Mouse (Mus musculus): ENCODE measurements at regions not wholly inside any gene's neighbourhood (a gene's known extent, or its start where the extent isn't known, plus 50 kb on each side); places are given as distances from the start of the nearest gene placed in this dataset.

DNA sequence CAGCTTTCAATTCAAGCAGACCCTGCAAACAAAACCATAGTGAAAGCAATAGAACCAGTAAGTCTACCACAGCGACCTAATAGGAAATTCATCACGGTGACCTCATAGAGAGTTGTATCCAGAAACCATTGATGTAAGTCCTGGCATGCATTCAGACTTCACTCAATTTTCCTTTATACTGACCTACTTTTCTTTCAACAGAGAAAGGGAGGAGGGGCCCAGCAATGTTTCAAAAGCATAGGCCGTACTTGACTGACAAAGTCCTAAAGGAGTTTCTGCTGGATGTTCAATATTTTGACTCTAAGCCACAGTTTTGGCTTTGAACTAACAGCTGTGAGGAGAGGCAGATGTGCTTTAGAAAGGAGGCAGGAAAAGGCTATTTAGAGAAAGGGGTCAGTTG, 88.4 kb downstream of the AI593442 start:
- no peak for DNase-seq (ENCODE audit: low spot score in 2 of 2)

DNA sequence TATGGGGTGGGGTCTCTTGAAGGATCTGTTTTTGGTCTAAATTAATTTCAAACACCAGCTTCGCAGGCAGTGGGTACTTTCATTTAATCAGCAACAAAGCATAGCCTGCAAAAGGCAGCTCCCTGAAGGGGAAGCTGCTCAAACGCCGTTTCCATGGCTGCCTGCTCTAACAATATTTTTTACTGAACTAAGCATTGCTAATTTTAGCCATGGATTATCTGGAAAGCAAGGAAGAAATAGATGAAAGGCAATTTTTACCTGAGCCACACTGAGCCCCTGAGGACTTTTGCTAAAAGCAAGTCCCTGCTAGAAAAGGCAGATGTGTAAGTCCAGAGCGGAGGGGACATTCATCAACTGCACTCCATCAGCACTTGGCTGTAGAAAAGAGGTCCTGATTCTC, 105.5 kb downstream of the AI593442 start:
- DNase-seq (ENCODE audit: low spot score in 2 of 2), result peak; percentile 31 to 34

DNA sequence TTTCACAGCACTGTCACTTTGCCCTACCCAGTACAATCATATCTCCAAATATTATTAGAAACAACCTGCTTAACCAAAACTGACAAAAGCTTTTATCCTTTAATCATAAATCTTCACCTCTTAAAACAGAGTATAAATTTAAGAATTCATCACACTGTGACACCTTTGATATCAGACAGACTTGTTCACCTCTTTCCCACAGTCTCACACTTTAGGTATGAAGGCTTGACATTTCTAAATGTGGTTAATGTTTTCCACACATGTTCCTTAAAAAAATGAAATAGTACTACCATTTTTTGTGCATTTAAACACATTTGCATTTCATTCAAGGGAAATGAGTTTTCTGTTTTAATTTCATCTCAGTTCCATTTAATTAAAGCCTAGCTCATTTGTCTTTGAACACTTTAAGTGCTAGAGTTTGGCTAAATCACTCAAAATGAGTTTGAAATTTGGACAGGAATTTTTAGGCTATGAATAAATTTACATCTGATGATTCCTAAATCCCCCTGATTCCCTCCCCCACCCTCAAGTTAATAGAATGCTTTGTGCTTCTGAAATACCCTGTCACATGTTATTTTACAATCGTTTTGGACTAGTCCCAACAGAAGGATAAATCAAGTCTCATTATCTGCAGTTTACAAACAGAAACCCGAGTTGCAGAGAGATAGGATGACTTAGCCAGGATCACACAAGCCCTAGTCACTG, 127.9 kb downstream of the AI593442 start:
- no peak for DNase-seq (ENCODE audit: low spot score in 2 of 2)

DNA sequence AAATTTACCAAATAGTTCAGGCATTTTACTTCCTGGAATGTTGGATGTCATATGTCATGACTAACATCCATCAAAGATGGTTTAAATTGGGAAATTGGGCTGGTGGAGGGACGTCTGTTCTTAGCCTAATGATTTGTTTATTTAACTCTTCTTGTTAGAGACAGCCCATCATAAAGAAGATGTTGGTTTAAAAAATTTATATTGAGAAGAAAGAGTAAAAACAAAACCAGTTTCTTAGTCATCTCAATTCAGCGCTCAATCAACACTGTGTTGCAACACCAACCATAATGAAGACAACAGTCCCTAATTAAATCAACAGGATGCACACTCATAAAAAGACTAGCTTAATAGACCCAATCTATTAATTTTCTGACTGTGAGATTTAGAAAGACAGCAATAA, 133.5 kb downstream of the AI593442 start:
- DNase-seq (ENCODE audit: low spot score in 2 of 2), result no peak

DNA sequence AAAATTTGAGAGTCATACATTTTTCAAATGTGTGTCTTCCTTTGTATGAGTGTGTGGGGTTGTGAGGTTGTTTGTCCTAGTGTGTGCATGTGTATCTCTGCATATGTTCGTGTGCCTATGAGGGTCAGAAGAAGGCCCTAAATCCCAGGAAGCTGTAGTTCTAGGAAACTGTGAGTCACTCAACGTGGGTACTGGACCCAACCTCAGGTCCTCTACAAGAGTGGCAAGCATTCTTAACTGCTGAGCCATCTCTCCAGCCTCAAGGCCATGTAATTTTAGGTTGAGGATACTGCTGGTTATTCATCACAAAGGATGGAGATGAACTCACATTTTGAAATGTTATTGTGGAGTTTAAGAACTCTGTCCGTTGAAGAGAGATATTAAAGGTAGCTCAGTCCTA, 140.5 kb downstream of the AI593442 start:
- no peak for DNase-seq (ENCODE audit: low spot score in 2 of 2)

DNA sequence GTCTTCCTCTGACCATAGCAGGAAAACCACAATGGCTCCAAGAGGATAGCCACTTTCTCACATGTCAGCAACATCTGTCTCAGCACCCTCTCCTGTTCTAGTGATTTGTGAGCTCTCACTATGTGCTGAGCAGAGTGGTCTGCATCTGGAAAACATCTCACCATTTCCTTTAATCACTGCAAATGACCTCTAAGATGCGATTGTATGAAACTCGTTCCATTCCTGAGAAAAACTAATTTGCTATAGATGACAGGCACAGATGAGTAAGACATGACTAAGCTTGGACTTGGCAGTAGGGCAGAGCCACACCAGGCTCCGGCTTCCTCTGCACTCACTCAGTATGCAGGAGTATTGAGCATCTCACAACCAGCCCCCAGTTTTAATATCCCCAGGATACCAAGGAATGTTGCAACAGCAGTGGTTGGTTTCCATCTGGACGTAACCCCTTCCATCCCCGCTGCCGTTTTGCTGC, 150.1 kb downstream of the AI593442 start:
- DNase-seq (ENCODE audit: low spot score in 2 of 2), result peak in 1 of 2 experiments; percentile 5

DNA sequence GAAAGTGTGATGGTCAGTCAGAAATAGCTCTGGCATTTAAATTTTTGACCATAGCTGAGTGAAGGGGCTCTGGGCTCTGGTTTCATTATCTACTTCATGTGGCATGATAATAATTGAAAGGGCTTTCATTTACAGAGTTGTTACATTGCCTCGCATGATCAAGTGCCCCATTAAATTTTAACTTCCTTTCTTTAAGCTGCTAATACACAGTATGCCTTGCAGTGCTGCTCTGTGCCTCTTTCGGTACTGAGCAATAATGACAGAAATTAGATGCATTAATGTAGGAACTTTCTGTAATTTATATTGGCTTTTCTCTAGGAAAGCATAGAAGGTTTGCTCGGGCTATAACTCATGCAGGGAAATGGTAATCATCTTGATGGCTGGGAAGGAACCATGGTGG, 179.1 kb downstream of the AI593442 start:
- no peak for DNase-seq (ENCODE audit: low spot score in 2 of 2)

DNA sequence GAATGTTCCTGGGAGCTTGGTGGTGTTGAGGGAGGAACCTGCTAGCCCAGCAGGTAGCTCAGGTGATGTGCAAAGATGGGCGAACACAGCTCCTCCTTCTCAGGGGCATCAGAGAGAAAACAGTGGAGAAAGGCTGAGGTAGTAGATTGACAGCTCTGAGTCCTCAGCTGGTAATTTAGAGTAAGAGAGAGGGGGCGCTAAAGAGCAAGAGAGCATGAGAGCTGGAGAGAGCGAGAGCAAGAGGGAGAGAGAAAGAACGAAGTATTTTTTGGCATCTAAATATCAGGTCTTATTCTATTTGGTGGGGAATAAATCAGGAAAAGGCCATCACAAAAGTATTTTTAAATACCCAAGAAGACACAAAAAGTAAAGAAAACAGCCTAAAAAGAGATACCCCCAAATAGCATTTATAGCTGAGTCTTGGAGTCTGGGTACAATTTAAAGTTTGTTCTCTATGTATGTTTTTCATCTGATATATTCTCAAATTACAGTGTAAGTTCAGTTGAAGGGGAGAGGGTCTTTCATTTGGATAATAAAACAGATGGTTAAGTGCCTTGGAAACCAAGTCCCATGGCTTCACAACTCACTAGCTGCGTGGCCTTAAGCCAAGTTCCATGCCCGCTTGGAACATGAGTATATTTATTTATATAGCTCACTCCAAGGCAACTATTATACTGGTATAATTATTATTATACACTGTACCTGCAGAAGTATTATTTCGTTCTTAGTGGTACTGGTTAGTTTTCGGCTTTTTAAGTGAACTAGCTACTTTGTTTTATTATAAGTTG, 183.9 kb downstream of the AI593442 start:
- no peak for DNase-seq (ENCODE audit: low spot score in 2 of 2)

DNA sequence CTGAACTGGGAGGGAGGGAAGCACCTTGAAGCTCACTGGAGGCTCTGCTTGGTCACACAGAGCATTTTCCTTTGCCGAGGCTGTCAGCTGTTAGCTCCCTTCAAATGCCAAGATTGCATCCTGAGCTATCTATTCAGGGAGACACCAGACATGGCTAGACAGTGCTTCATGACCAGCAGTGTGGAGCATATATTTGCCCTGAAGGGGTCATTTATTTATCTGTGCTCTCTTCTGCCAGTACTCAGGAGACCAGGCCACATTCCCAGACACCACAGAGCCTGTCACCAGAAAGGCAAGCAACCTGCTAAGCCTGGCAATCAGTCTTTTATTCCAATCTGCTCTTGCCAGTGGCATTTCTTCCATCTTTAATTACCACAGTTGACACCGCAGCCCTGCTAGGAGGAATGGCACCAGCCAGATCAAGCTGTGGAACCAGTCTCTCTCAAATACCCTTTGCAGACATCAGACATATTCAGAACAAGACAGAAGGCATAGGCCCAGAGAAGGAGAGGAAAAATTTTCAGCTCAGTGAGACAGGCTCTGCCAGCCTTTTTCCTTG, 186.6 kb downstream of the AI593442 start:
- no peak for DNase-seq (ENCODE audit: low spot score in 2 of 2)

DNA sequence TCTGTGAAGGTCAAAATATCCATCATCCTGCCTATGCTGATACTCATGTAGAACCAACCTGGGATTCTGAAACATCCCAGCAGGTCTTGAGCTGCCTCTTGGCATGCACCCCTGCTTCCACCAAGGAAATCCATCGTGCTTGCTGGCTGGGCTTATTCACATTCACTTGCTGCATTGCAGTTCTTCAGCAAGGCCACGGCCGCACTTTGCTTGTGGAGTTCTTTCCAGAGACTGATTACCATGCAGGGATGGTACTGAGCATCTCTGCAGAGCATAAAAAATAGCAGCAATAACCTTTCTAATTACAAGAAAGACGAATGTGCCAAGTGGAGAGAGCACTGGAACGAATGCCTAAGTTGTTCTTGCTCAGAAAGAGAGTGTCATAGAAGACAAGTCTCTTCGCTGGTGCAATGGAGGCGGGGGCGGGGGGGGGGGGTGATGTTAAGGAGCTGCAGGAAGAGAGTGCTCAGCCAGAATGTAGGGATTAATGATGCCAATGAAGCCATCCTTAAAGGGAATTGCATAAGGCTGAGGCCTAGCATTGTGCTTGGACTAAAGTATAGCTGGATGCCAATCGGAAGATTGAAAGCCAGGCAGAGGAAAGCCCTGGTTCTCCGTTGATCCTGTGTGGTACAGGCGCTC, 205.9 kb downstream of the AI593442 start:
- DNase-seq (ENCODE audit: low spot score in 2 of 2), result no peak

DNA sequence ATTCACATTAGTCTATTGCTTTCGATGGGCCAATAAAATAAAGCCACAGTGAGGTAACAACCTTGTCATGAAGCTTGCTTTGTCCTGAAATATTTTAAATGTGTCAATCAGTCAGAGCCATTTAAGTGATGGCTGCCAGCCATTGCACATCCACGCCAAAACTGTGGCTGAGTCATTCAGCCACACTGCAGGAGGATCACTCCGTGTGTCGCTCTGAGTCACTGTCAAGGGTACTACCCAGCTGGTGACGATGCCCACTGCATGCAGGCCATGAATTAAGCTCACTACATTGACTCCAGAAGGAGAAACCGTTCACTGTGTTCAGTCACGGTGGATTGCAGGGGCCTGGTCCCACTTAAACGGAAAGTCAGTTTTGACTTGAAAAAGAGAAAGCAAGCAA, 206.7 kb downstream of the AI593442 start:
- peak; percentile 49 to 56 for DNase-seq (ENCODE audit: low spot score in 2 of 2)

DNA sequence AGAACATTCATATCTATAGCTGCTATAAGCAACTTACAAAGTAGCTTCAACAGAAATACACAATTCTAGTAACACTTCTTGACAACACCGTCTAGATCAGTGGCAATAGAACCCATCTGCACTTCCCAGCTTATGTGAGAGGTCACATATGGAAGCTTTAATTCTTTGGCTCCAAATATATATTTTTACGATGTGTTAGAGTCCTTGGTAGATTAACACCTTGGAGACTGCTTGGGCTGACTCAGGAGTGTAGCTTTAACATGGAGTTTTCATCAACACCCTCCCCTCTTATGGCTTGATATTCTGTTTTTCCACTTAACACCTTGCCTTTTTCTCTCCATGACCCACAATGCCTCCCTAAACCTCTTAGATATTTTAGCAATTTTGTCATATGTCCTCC, 221.1 kb downstream of the AI593442 start:
- no peak for DNase-seq (ENCODE audit: low spot score in 2 of 2)

DNA sequence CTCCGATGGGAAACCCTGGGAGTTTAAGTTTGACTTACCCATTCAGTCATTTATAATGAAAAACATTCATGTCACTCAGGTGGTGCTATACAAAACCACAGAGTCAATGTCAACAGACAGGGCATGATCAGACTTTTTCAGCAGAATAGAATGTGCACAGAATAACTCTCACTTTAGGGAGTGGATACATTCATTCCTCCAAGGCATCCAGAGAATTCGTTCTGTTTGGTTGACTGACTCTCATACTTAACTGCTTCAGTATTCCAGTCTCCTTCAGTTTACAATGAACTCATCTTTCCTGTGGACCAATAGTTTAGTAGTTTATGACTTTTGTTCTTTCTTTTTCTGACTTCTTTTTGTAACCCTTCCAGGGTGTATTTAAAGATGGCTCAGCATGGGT, 225.1 kb downstream of the AI593442 start:
- DNase-seq (ENCODE audit: low spot score in 2 of 2), result no peak

DNA sequence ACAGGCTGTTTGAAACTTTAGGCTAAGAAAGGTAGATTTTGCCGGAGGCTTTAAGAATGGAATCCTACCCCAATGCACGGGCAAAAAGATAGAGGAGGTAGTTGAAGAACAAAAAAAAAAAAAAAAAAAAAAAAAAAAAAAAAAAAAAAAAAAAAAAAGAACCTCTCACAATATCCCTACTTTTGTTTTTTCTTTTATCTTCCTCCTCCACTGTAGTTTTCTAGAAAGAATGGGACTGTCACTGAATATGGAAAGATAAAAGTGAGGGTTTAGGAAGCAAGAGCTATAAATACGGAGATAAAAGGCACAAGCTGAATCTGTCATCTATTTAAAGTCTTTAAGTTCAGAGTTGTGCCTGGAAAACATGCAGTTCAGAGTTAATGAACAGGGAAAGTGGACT, 227.8 kb downstream of the AI593442 start:
- DNase-seq (ENCODE audit: low spot score in 2 of 2), result no peak

DNA sequence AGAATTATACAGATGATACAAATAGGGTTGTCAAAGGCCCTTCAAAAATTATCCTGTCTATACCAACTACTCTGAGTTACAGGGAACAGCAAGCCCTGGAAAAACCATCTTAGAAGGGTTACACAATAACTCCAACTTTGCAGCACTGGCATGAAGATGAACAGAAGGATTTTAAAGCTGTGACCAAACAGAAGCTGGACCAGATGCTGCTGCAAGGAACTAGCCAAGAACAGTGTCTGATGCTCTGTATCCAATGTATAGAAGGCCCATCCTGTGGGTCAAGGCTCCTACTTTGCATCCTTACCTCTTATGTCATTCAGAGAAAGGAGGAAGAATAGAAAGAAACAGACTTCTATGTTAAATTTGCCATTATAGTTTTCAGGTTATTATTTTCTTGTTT, 231.3 kb downstream of the AI593442 start:
- no peak for DNase-seq (ENCODE audit: low spot score in 2 of 2)

DNA sequence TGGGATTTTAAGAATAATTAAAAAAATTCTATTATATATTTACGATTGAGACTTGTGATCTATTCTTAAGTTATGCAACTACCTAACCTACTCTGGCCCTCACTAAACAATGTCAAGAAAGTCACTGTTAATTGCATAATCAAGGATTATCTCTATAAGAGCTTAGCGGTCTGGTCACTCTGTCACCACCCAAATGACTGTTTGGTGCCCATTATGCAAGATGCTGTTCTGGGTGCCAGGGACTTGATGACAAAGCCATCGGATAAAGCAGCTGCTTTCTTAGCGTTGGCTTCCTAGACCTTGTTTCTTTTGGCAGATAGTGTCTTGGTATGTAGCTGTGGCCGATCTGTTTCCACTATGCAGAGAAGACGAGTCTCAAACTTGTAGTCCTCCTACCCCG, 236.4 kb downstream of the AI593442 start:
- DNase-seq (ENCODE audit: low spot score in 2 of 2), result no peak

DNA sequence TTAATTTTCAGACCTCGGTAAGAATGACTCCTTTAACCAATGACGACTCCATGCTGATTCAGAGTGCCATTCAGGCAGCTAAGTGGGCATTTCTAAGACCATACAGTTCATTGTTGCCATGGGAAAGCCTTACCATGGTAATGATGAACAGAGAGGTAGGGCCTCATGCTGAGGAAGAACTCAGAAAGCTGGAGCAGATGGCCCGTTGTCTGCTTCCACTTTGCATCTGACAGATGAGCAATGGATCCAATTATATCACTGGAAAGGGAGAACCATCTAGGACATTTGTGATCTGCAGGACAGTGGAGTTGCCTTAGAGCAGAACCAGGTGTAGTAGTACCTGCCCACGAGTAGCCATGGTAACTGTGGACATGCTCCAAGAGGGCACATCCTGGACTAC, 245.4 kb downstream of the AI593442 start:
- DNase-seq (ENCODE audit: low spot score in 2 of 2), result peak; percentile 21 to 38

DNA sequence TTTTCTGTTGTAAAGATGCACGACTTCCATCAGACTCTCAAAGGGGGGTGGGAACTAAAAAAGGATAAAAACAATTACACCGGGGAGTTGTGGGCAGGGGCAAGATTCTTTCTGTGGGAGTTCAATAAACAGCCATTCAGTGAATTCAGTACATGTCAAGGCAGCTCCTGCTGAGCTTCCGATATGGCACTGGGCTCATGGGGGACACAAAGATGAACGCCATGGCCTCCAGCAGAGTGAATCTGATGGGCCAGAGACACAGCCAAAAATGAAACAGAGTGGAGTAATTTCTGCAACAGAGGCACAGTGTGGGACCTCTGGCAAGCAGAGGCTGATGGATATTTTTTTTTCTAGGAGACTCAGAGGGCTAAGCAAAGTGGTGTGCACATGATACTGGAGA, 254.2 kb downstream of the AI593442 start:
- no peak for DNase-seq (ENCODE audit: low spot score in 2 of 2)

DNA sequence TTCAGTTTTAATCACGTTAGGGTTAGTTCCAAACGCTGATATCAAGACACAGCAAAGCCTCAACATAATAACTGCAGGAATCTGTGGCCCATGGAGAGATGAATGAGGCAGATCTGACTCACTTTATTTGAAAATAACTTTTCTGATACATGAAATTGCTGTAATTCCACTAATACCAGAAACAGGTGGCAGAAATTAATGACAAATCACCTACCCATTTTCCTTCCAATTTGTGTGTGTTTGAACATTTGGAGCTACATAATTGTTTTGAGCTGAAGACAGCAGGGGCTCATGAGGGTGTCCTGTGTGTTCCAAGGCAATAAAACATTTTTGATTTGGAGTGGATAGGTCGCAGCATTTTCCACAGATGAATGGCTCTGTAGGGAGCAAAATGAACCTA, 254.2 kb upstream of the Zc3h12c start:
- DNase-seq (ENCODE audit: low spot score in 2 of 2), result no peak

DNA sequence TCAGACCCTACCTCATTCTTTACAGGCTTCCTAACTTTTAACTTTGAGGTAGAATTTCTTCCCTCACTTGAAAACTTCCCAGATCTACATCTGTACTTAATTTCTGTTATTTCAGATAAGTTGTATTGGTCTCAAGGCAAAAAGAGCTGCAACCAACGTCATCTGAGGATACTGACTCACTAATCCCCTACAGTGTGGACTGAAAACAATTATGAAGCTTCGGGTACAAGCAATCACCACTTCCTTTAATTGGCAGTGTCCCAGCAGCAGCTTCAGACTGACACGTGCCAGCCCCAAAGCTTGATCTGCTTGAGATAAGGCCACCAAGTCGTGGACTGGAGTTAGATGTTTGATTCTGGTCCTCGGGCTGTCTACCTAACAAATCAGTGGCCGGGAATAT, 247.3 kb upstream of the Zc3h12c start:
- DNase-seq (ENCODE audit: low spot score in 2 of 2), result no peak

DNA sequence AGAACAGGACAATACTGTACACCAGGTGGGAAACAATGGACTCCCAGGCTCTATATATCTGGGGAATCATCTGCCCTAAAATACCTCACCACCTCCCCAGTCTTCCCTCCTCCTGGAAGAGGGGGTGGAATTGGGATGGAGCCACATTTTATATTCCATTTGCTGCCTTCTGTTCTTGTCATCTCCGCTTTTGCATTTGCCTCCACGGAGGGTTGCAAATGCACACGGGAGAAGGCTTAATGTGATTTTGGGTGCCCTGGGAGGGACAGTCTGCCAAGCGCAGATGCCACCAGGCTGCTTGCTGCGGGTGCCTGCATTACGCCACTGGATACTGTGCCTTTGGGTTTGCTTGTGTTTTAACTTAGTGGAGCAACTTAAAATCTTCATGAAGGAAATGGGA, 239.5 kb upstream of the Zc3h12c start:
- peak; percentile 56 to 59 for DNase-seq (ENCODE audit: low spot score in 2 of 2)

DNA sequence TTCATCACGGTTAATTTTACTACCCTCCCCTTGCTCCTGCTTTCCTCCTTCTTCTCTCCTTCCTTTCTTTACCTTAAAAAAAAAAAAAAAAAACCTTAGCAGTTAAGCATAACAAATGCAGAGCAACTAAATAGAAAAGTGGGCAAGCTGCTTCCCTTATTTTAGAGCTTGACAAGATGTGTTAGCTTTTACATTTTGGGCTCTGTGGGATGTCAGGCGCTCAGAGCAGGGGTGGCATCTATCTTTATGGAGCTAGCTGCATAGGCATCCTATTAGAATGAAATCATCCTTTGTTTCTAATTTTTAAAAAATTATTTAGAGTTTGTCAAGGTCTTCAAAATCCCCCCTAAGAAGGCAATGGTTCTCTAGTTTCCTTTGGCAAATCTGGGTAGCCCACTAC, 234.1 kb upstream of the Zc3h12c start:
- peak; percentile 31 to 39 for DNase-seq (ENCODE audit: low spot score in 2 of 2)

DNA sequence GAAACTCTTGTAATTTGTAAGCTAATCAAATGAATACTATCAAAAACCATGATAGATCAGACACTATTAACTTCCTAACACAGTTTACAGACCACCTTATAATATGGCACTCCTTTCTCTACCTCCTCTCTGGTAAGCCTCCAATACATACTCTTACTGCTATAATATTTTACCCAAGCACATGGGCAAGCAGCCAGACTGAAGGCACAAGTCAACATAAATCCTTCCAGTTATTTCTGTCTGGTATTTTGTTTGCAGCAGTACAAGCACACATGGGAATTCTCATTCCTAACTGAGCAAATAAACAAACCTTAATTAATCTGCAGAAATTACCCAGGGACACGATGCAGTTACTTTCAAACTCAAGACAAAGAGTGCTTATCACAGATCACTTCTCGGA, 210.7 kb upstream of the Zc3h12c start:
- no peak for DNase-seq (ENCODE audit: low spot score in 2 of 2)
